Mouse (Mus musculus) heart, adult 2 months (tissue): ENCODE results near the gene 1600014C10Rik. TPM values are rescaled to one million over a fixed set of nuclear protein-coding genes. Genes with fewer than 3 reads are reported as not detected.
A peak's percentile ranks its signal among the peaks of the same experiment; 100 is the strongest.

Experiments
- DNase-seq, 2 experiments: peaks; one replicate each; pipeline ENCODE4 v3.0.0; 2021
- H3K27ac ChIP-seq: fragments of 200-600 bp; 2 replicates; pipeline ENCODE4 v1.8.1; 2022
- H3K27me3 ChIP-seq: fragments of 200-500 bp; 2 replicates; pipeline ENCODE4 v1.6.1; 2012; ENCODE audit warnings: mild to moderate bottlenecking, low read length, inconsistent platforms, mixed read lengths; ENCODE audit not compliant: control insufficient read depth, insufficient read depth
- H3K36me3 ChIP-seq: fragments of 200-500 bp; 2 replicates; pipeline ENCODE4 v1.6.1; 2012; ENCODE audit warnings: low read length, inconsistent platforms; ENCODE audit not compliant: control insufficient read depth, insufficient read depth
- H3K4me1 ChIP-seq: fragments of 200-500 bp; 2 replicates; pipeline ENCODE4 v1.6.1; 2011; ENCODE audit warnings: low read length; ENCODE audit not compliant: control insufficient read depth, insufficient read depth
- H3K4me3 ChIP-seq: fragments of 200-600 bp; 2 replicates; pipeline ENCODE4 v1.8.1; 2022
- H3K79me2 ChIP-seq: fragments of 200-500 bp; replicated peaks from 2 replicates; pipeline ENCODE4 v1.6.1; 2012; ENCODE audit warnings: mild to moderate bottlenecking, inconsistent platforms, low read length, moderate library complexity, mixed read lengths; ENCODE audit not compliant: control insufficient read depth, insufficient read depth
- H3K9ac ChIP-seq: fragments of 200-500 bp; 2 replicates; pipeline ENCODE4 v1.6.1; 2012; ENCODE audit warnings: low read depth, mild to moderate bottlenecking, control low read depth, inconsistent platforms, low read length, mixed read lengths
- CTCF ChIP-seq: fragments of 200-600 bp; IDR thresholded peaks from 2 replicates; pipeline ENCODE4 v1.8.1; 2022; ENCODE audit warnings: antibody characterized with exemption, mild to moderate bottlenecking, moderate library complexity
- EP300 ChIP-seq: fragments of 200-500 bp; IDR thresholded peaks from 2 replicates; pipeline ENCODE4 v1.6.1; 2011; ENCODE audit warnings: low read depth, low read length, control low read depth; ENCODE audit not compliant: insufficient read depth
- POLR2A ChIP-seq: fragments of 200-500 bp; IDR thresholded peaks from 2 replicates; pipeline ENCODE4 v1.6.1; 2011; ENCODE audit warnings: mild to moderate bottlenecking, low read depth, low read length, control low read depth; ENCODE audit not compliant: insufficient read depth
- WGBS: fragments of 180-500 bp; shearing (Covaris S2); methylation state at CpG from one replicate; pipeline ENCODE4 v1.1.7; 2018; 5-methylcytosine and 5-hydroxymethylcytosine counted together
- intact Hi-C: fragments of 180-260 bp; cut with DNase I; formaldehyde crosslinking; loops from one replicate; pipeline ENCODE4 v1.15.1; 2025
- polyA plus RNA-seq: library from polyadenylated mRNA; depleted of rRNA; stranded (reverse); fragments of >200 nt; gene quantifications from 2 replicates; pipeline ENCODE4 v1.2.3, GENCODE M21; 2012; rRNA removed
- total RNA-seq, 2 experiments: library from RNA; stranded (reverse); gene quantifications; 2 replicates each; pipeline ENCODE4 v1.2.3; 2021

Gene 1600014C10Rik
- total and polyA plus RNA-seq, 3 experiments: 29.3 to 32.0 (median 31.6) TPM

DNA sequence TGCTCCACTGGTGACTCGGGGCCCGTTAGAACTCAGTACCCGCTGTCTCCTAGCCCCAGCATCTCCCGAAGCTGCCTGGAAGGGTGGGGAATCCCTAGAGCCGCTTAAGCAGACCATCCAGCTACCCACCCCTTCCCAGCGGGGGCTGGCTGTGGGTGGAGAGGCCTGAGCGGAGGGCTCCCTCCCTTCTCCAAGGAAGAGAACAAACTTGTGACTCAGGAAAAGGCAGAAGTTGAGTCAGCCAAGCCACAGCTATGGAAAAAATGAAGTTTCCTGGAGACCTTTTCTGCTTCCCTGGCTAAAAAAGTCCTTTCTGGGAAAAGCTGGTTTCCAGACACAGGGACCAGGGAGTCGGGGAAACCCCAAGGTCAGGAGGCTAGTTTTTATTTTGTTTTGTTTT, 47.3 kb downstream of the 1600014C10Rik start:
- WGBS: 22% methylated on average over 8 of the region's 8 CpGs
- Histone ChIP-seq H3K27me3 (no peaks in the 10 kb centered on the region), H3K4me3 (no peak overlapping the region), H3K4me1 (peaks cover 4% of the 10 kb centered on the region), H3K27ac (peak overlapping the region; percentile 41), H3K79me2 (no peaks in the 10 kb centered on the region), H3K9ac (no peak overlapping the region), H3K36me3 (no peaks in the 10 kb centered on the region)
- TF ChIP-seq CTCF: no peak
- TF ChIP-seq EP300: no peak
- no peak for TF ChIP-seq POLR2A
- intact Hi-C loops: loop anchor here (2.0 kb wide), 1 partner anchor 37 kb away; no protein-coding TSS in a partner anchor
- DNase-seq: peak; percentile 61 to 75

- Histone ChIP-seq H3K36me3 (no peaks in the 10 kb centered on the region), H3K4me1 (no peaks in the 10 kb centered on the region), H3K27ac (no peak overlapping the region), H3K9ac (no peak overlapping the region), H3K4me3 (no peak overlapping the region), H3K79me2 (no peaks in the 10 kb centered on the region), H3K27me3 (no peaks in the 10 kb centered on the region)
- WGBS: 49% methylated on average over 11 of the region's 11 CpGs
- intact Hi-C loops: no loop called here
- no peak for DNase-seq
- TF ChIP-seq CTCF: no peak
- no peak for TF ChIP-seq EP300
- no peak for TF ChIP-seq POLR2A
Observed at GRCm38 (mm10) chr7:38236400-38237105, 53.5 kb downstream of the 1600014C10Rik start.

GRCm38 (mm10) chr7:38237140-38237539, 54.1 kb downstream of the 1600014C10Rik start:
- TF ChIP-seq CTCF (no peak), POLR2A (no peak), EP300 (no peak)
- no peak overlapping the region for H3K4me3 ChIP-seq

GRCm38 (mm10) chr7:38242417-38242816, 59.4 kb downstream of the 1600014C10Rik start:
- Histone ChIP-seq H3K9ac (no peak overlapping the region), H3K27ac (no peak overlapping the region), H3K4me1 (no peaks in the 10 kb centered on the region), H3K79me2 (no peaks in the 10 kb centered on the region), H3K36me3 (no peaks in the 10 kb centered on the region), H3K27me3 (no peaks in the 10 kb centered on the region), H3K4me3 (no peak overlapping the region)
- WGBS: 78% methylated on average over 4 of the region's 4 CpGs
- TF ChIP-seq CTCF (no peak), POLR2A (no peak), EP300 (no peak)
- no peak for DNase-seq
- intact Hi-C loops: no loop called here

More at GRCm38 (mm10) chr7:38237140-38237539, 54.1 kb downstream of the 1600014C10Rik start:
- intact Hi-C loops: no loop called here
- Histone ChIP-seq H3K27ac (no peak overlapping the region), H3K79me2 (no peaks in the 10 kb centered on the region), H3K27me3 (no peaks in the 10 kb centered on the region), H3K9ac (no peak overlapping the region), H3K36me3 (no peaks in the 10 kb centered on the region), H3K4me1 (no peaks in the 10 kb centered on the region)
- no peak for DNase-seq

Other genes starting within 250 kb of the 1600014C10Rik start
- 10 to 100 TPM; 15.1 to 19.9 TPM for gene Uri1, start 159.7 kb upstream of the 1600014C10Rik start, total RNA-seq
- gene Uri1, start 159.7 kb upstream of the 1600014C10Rik start, polyA plus RNA-seq: 5.8 and 13.2 TPM in 2 replicates
- 1 to 10 TPM in 1 of 2 experiments, under 1 TPM in 1; 0.91 to 1.3 TPM for gene Ccne1, start 75.7 kb upstream of the 1600014C10Rik start, total RNA-seq
- gene Ccne1, start 75.7 kb upstream of the 1600014C10Rik start, polyA plus RNA-seq: 0.90 and 1.3 TPM in 2 replicates
- gene Plekhf1, start 44.8 kb downstream of the 1600014C10Rik start, total RNA-seq: 10 to 100 TPM in 1 of 2 experiments, 1 to 10 TPM in 1; 9.3 to 14.6 TPM
- gene Plekhf1, start 44.8 kb downstream of the 1600014C10Rik start, polyA plus RNA-seq: 8.6 and 8.9 TPM in 2 replicates
- 10 to 100 TPM in 1 of 2 experiments, 1 to 10 TPM in 1; 9.2 to 10.8 TPM for gene Pop4, start 88.2 kb downstream of the 1600014C10Rik start, total RNA-seq
- gene Pop4, start 88.2 kb downstream of the 1600014C10Rik start, polyA plus RNA-seq: 6.8 and 10.0 TPM in 2 replicates